Comparison of ENCODE assay signal across 9 mouse cellular contexts in genomic region chr5:120746451-120746850, GRCm38 (mm10). TPM values are rescaled to one million over a fixed set of nuclear protein-coding genes. Genes with fewer than 3 reads are reported as not detected.
DNase-seq lines count a peak whose midpoint lies in the region; ATAC-seq lines count a peak whose summit lies in the region.
"Had no signal": no experiment of that assay in that cellular context is flagged by ENCODE, and none has a peak within 500 bp of the region (broad histone marks: within the 10 kb centered on the region; RNA-seq: fewer than 3 reads in every experiment).

No protein-coding gene starts in this region.

- no peak overlapping the region for H3K9ac ChIP-seq in forebrain, embryonic 14.5 days (ENCODE audit: low read length)
- no peak overlapping the region for H3K9ac ChIP-seq in forebrain, embryonic 15.5 days (replicated peaks)
- H3K9ac ChIP-seq: hindbrain, embryonic 15.5 days had no signal

- DNase-seq in forebrain, embryonic 14.5 days (ENCODE audit: low spot score), result peak; percentile 82
- DNase-seq in ovary, postnatal 14 days (ENCODE audit: low spot score), result peak; percentile 62
- DNase-seq in ovary, adult 18-20 months (ENCODE audit: low spot score), result no peak
- DNase-seq in cerebellum, postnatal 14 days, result peak; percentile 85 to 87
- DNase-seq in kidney, postnatal 36 days, result peak; percentile 39 to 68
- DNase-seq in lung, postnatal 10 days, result peak; percentile 72
- peak; percentile 77 for DNase-seq in testis, postnatal 10 days (ENCODE audit: low spot score)

- WGBS in forebrain, embryonic 14.5 days, result 10% methylated on average over 5 of the region's 5 CpGs
- 8% methylated on average over 5 of the region's 5 CpGs for WGBS in forebrain, embryonic 15.5 days

- no peaks in the 10 kb centered on the region for H3K4me1 ChIP-seq in forebrain, embryonic 14.5 days (ENCODE audit: control insufficient read depth, insufficient read depth, low read length)
- H3K4me1 ChIP-seq in forebrain, embryonic 15.5 days, result no peaks in the 10 kb centered on the region

- no peaks in the 10 kb centered on the region for H3K9me3 ChIP-seq in forebrain, embryonic 14.5 days (replicated peaks; ENCODE audit: control insufficient read depth, low read length)
- H3K9me3 ChIP-seq in forebrain, embryonic 15.5 days, result no peaks in the 10 kb centered on the region
- H3K9me3 ChIP-seq: hindbrain, embryonic 15.5 days had no signal

- H3K4me2 ChIP-seq in forebrain, embryonic 14.5 days (ENCODE audit: low read length), result no peak overlapping the region
- H3K4me2 ChIP-seq in forebrain, embryonic 15.5 days (replicated peaks), result no peak overlapping the region
- H3K4me2 ChIP-seq: hindbrain, embryonic 15.5 days had no signal

- ATAC-seq in forebrain, embryonic 14.5 days, result no peak
- ATAC-seq in forebrain, embryonic 15.5 days (replicated peaks), result no peak

- H3K36me3 ChIP-seq in forebrain, embryonic 14.5 days (ENCODE audit: control insufficient read depth, insufficient read depth, low read length), result no peaks in the 10 kb centered on the region
- no peaks in the 10 kb centered on the region for H3K36me3 ChIP-seq in forebrain, embryonic 15.5 days
- H3K36me3 ChIP-seq: hindbrain, embryonic 15.5 days had no signal

- no peak overlapping the region for H3K4me3 ChIP-seq in forebrain, embryonic 14.5 days (ENCODE audit: low read depth, low read length)
- H3K4me3 ChIP-seq in forebrain, embryonic 15.5 days, result no peak overlapping the region
- H3K4me3 ChIP-seq: hindbrain, embryonic 15.5 days had no signal

- H3K27ac ChIP-seq in forebrain, embryonic 14.5 days (ENCODE audit: low read depth, low read length), result no peak overlapping the region
- H3K27ac ChIP-seq in forebrain, embryonic 15.5 days (replicated peaks), result no peak overlapping the region
- H3K27ac ChIP-seq: hindbrain, embryonic 15.5 days had no signal

- no peaks in the 10 kb centered on the region for H3K27me3 ChIP-seq in forebrain, embryonic 14.5 days (replicated peaks; ENCODE audit: control insufficient read depth, insufficient read depth, low read length)
- no peaks in the 10 kb centered on the region for H3K27me3 ChIP-seq in forebrain, embryonic 15.5 days
- H3K27me3 ChIP-seq: hindbrain, embryonic 15.5 days had no signal

RNA-seq across cellular contexts. Expression of gene Oas2, which starts 3.2 kb away (rescaled TPM):
- 0.11 and 0.42 TPM in 2 replicates for polyA plus RNA-seq in forebrain, embryonic 14.5 days (2014; fragmentation: Nextera tagmentation; extraction: Ambion mirVana)
- polyA plus RNA-seq in forebrain, embryonic 15.5 days (2015; fragmentation: Nextera tagmentation; extraction: Ambion mirVana), result 0.08 and 0.14 TPM in 2 replicates

RNA-seq across cellular contexts. Expression of gene Oas3, which starts 31.0 kb away (rescaled TPM):
- 0.19 and 0.27 TPM in 2 replicates for polyA plus RNA-seq in forebrain, embryonic 14.5 days (2014; fragmentation: Nextera tagmentation; extraction: Ambion mirVana)
- polyA plus RNA-seq in forebrain, embryonic 15.5 days (2015; fragmentation: Nextera tagmentation; extraction: Ambion mirVana), result 0.22 and 0.40 TPM in 2 replicates

RNA-seq across cellular contexts. Expression of gene Dtx1, which starts 34.7 kb away (rescaled TPM):
- 27.5 and 35.5 TPM in 2 replicates for polyA plus RNA-seq in forebrain, embryonic 14.5 days (2014; fragmentation: Nextera tagmentation; extraction: Ambion mirVana)
- 48.2 and 52.8 TPM in 2 replicates for polyA plus RNA-seq in forebrain, embryonic 15.5 days (2015; fragmentation: Nextera tagmentation; extraction: Ambion mirVana)

RNA-seq across cellular contexts. Expression of gene Oas1e, which starts 48.9 kb away (rescaled TPM):
- polyA plus RNA-seq in forebrain, embryonic 14.5 days (2014; fragmentation: Nextera tagmentation; extraction: Ambion mirVana), result 0.13 TPM in 1 of 2 replicates, not detected in the other
- polyA plus RNA-seq in forebrain, embryonic 15.5 days (2015; fragmentation: Nextera tagmentation; extraction: Ambion mirVana), result 0.26 TPM in 1 of 2 replicates, not detected in the other
